Mouse (Mus musculus): Measurements from ENCODE around the gene Tmem184b. TPM values are rescaled to one million over a fixed set of nuclear protein-coding genes. Genes with fewer than 3 reads are reported as not detected.

Gene Tmem184b
- polyA plus RNA-seq, 1 experiment from 2014 or later: 56.6 TPM

- 70% methylated on average over 6 of the region's 6 CpGs for WGBS
- no peaks in the 10 kb centered on the region for H3K36me3 ChIP-seq (ENCODE audit: control insufficient read depth, insufficient read depth, low read length)
- H3K9me3 ChIP-seq (ENCODE audit: control insufficient read depth, low read length): 0 out of 2 replicates have a peak, but pooled peaks cover 2% of the 10 kb centered on the region
- H3K9ac ChIP-seq (ENCODE audit: low read length): no peak overlapping the region
- H3K4me3 ChIP-seq (ENCODE audit: low read depth, low read length): no peak overlapping the region
- no peak for DNase-seq (ENCODE audit: low spot score)
- no peaks in the 10 kb centered on the region for H3K4me1 ChIP-seq (replicated peaks; ENCODE audit: control insufficient read depth, insufficient read depth, low read length)
- no peak for ATAC-seq (replicated peaks; ENCODE audit: low FRiP score, low TSS enrichment, low read depth)
- H3K27me3 ChIP-seq (replicated peaks; ENCODE audit: control insufficient read depth, insufficient read depth, low read length): no peaks in the 10 kb centered on the region
- H3K27ac ChIP-seq (ENCODE audit: low read depth): no peak overlapping the region
- no peak overlapping the region for H3K4me2 ChIP-seq (ENCODE audit: low read length)
Observed at GRCm38 (mm10) chr15:79342641-79343337, 60.6 kb downstream of the Tmem184b start.

DNA sequence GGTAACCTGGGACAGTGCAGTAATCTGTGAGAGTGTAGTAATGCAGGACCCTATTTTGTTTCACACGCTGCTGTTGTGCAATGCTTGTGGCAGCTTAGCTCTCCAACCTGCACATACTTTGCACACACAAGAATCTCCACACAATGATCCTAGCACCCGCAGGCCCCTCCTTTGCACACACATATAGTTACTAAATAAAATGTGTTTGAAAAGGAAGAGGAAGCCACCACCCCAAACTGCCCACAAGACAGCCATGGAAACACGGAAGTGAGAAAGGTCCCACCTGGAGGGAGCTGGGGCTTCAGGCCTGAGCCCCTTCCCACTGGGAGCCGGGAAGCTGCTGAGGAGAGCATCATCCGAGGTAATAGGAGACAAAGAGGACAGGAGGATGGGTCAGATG is 64.4 kb downstream of the Tmem184b start:
- DNase-seq (ENCODE audit: low spot score) (no peak), ATAC-seq (replicated peaks; ENCODE audit: low FRiP score, low TSS enrichment, low read depth) (no peak)
- no peak overlapping the region for H3K4me2 ChIP-seq (ENCODE audit: low read length)
- no peaks in the 10 kb centered on the region for H3K36me3 ChIP-seq (ENCODE audit: control insufficient read depth, insufficient read depth, low read length)
- no peaks in the 10 kb centered on the region for H3K27me3 ChIP-seq (replicated peaks; ENCODE audit: control insufficient read depth, insufficient read depth, low read length)
- no peak overlapping the region for H3K27ac ChIP-seq (ENCODE audit: low read depth)
- 74% methylated on average over 5 of the region's 5 CpGs for WGBS
- H3K9ac ChIP-seq (ENCODE audit: low read length): no peak overlapping the region
- H3K4me1 ChIP-seq (replicated peaks; ENCODE audit: control insufficient read depth, insufficient read depth, low read length): no peaks in the 10 kb centered on the region; the same call in 1 of the 2 replicates
- H3K4me3 ChIP-seq (ENCODE audit: low read depth, low read length): no peak overlapping the region
- 0 out of 2 replicates have a peak, but pooled peaks cover 2% of the 10 kb centered on the region for H3K9me3 ChIP-seq (ENCODE audit: control insufficient read depth, low read length)

GRCm38 (mm10) chr15:79335061-79335655 is 68.2 kb downstream of the Tmem184b start:
- DNase-seq (ENCODE audit: low spot score) (no peak), ATAC-seq (replicated peaks; ENCODE audit: low FRiP score, low TSS enrichment, low read depth) (no peak)
- Histone ChIP-seq H3K9me3 (ENCODE audit: control insufficient read depth, low read length) (no peaks in the 10 kb centered on the region), H3K36me3 (ENCODE audit: control insufficient read depth, insufficient read depth, low read length) (no peaks in the 10 kb centered on the region), H3K4me3 (ENCODE audit: low read depth, low read length) (no peak overlapping the region), H3K4me1 (replicated peaks; ENCODE audit: control insufficient read depth, insufficient read depth, low read length) (no peaks in the 10 kb centered on the region; the same call in 1 of the 2 replicates), H3K27ac (ENCODE audit: low read depth) (no peak overlapping the region), H3K4me2 (ENCODE audit: low read length) (no peak overlapping the region), H3K9ac (ENCODE audit: low read length) (no peak overlapping the region), H3K27me3 (replicated peaks; ENCODE audit: control insufficient read depth, insufficient read depth, low read length) (no peaks in the 10 kb centered on the region)
- 54% methylated on average over 7 of the region's 7 CpGs for WGBS

GRCm38 (mm10) chr15:79333409-79333808 is 70.0 kb downstream of the Tmem184b start:
- H3K9me3 ChIP-seq (ENCODE audit: control insufficient read depth, low read length): no peaks in the 10 kb centered on the region
- no peak overlapping the region for H3K4me2 ChIP-seq (ENCODE audit: low read length)
- WGBS: 47% methylated on average over 4 of the region's 4 CpGs
- H3K27me3 ChIP-seq (replicated peaks; ENCODE audit: control insufficient read depth, insufficient read depth, low read length): no peaks in the 10 kb centered on the region
- no peak for ATAC-seq (replicated peaks; ENCODE audit: low FRiP score, low TSS enrichment, low read depth)
- H3K36me3 ChIP-seq (ENCODE audit: control insufficient read depth, insufficient read depth, low read length): no peaks in the 10 kb centered on the region
- no peak overlapping the region for H3K27ac ChIP-seq (ENCODE audit: low read depth)
- no peak overlapping the region for H3K9ac ChIP-seq (ENCODE audit: low read length)
- H3K4me1 ChIP-seq (replicated peaks; ENCODE audit: control insufficient read depth, insufficient read depth, low read length): peaks cover 2% of the 10 kb centered on the region; the same call in 1 of the 2 replicates
- no peak for DNase-seq (ENCODE audit: low spot score)
- H3K4me3 ChIP-seq (ENCODE audit: low read depth, low read length): no peak overlapping the region

DNA sequence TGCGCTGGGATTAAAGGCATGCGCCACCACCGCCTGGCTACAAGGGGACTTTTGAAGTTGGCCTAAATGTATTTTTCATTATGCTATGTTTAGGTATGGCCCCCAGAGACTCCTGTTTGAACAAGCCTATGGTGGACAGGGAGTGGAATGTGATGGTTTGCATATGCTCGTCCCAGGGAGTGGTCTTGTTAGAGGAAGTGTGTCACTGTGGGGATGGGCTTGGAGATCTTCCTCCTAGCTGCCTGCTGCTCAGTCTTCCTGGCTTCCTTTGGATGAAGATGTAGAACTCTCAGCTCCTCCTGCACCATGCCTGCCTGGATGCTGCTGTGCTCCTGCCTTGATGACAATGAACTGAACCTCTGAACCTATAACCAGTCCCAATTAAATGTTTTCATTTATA is 72.8 kb downstream of the Tmem184b start:
- Histone ChIP-seq H3K9ac (ENCODE audit: low read length) (no peak overlapping the region), H3K27ac (ENCODE audit: low read depth) (no peak overlapping the region), H3K9me3 (ENCODE audit: control insufficient read depth, low read length) (no peaks in the 10 kb centered on the region), H3K4me1 (replicated peaks; ENCODE audit: control insufficient read depth, insufficient read depth, low read length) (peaks cover 12% of the 10 kb centered on the region), H3K4me3 (ENCODE audit: low read depth, low read length) (no peak overlapping the region), H3K36me3 (ENCODE audit: control insufficient read depth, insufficient read depth, low read length) (no peaks in the 10 kb centered on the region), H3K4me2 (ENCODE audit: low read length) (no peak overlapping the region), H3K27me3 (replicated peaks; ENCODE audit: control insufficient read depth, insufficient read depth, low read length) (no peaks in the 10 kb centered on the region)
- ATAC-seq (replicated peaks; ENCODE audit: low FRiP score, low TSS enrichment, low read depth) (no peak), DNase-seq (ENCODE audit: low spot score) (no peak)
- 47% methylated on average over 4 of the region's 4 CpGs for WGBS

DNA sequence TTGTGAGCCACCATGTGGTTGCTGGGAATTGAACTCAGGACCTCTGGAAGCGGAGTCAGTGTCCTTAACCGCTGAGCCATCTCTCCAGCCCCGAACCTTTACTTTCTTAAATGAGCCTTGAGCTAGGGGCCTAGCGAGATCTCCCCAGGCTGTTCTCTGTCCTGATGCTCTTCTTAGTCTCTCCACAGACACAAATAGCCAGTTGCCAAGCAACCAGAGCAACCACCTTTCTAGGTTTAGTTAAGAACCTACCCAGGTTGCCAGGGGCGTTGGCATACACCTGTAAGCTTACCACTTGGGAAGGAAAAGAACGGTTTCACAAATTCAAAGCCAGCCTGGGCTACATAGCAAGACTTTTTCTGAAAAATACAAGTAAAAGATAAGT is 73.4 kb downstream of the Tmem184b start:
- H3K36me3 ChIP-seq (ENCODE audit: control insufficient read depth, insufficient read depth, low read length): no peaks in the 10 kb centered on the region
- H3K4me3 ChIP-seq (ENCODE audit: low read depth, low read length): no peak overlapping the region
- 82% methylated on average over 6 of the region's 6 CpGs for WGBS
- H3K4me2 ChIP-seq (ENCODE audit: low read length): no peak overlapping the region
- no peak overlapping the region for H3K27ac ChIP-seq (ENCODE audit: low read depth)
- DNase-seq (ENCODE audit: low spot score) (no peak), ATAC-seq (replicated peaks; ENCODE audit: low FRiP score, low TSS enrichment, low read depth) (no peak)
- no peak overlapping the region for H3K9ac ChIP-seq (ENCODE audit: low read length)
- H3K4me1 ChIP-seq (replicated peaks; ENCODE audit: control insufficient read depth, insufficient read depth, low read length): peaks cover 12% of the 10 kb centered on the region
- H3K9me3 ChIP-seq (ENCODE audit: control insufficient read depth, low read length): no peaks in the 10 kb centered on the region
- H3K27me3 ChIP-seq (replicated peaks; ENCODE audit: control insufficient read depth, insufficient read depth, low read length): no peaks in the 10 kb centered on the region

- no peak overlapping the region for H3K4me3 ChIP-seq (ENCODE audit: low read depth, low read length)
- no peak overlapping the region for H3K9ac ChIP-seq (ENCODE audit: low read length)
- no peak overlapping the region for H3K4me2 ChIP-seq (ENCODE audit: low read length)
- H3K9me3 ChIP-seq (ENCODE audit: control insufficient read depth, low read length): no peaks in the 10 kb centered on the region
- no peak overlapping the region for H3K27ac ChIP-seq (ENCODE audit: low read depth)
- H3K27me3 ChIP-seq (replicated peaks; ENCODE audit: control insufficient read depth, insufficient read depth, low read length): no peaks in the 10 kb centered on the region
- H3K36me3 ChIP-seq (ENCODE audit: control insufficient read depth, insufficient read depth, low read length): no peaks in the 10 kb centered on the region
- 93% methylated on average over 6 of the region's 6 CpGs for WGBS
- H3K4me1 ChIP-seq (replicated peaks; ENCODE audit: control insufficient read depth, insufficient read depth, low read length): peaks cover 12% of the 10 kb centered on the region
- ATAC-seq (replicated peaks; ENCODE audit: low FRiP score, low TSS enrichment, low read depth): no peak
- DNase-seq (ENCODE audit: low spot score): no peak
Observed at GRCm38 (mm10) chr15:79329346-79329978, 73.9 kb downstream of the Tmem184b start.

DNA sequence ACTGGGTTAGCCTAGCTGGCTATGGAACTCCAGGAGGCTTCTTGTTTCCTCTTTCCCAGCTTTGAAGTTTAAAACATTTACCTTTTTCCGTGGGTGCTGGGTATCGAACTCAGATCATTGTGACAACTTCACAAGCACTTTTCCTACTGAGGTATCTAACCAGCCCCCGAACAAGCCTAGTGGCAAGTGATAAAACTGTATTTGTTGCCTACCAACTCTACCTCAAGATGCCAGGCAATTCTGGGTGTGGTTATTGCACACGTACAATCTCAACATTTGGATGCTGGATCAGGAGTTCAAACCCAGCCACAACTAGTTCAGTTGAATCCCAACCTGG is 74.5 kb downstream of the Tmem184b start:
- H3K9ac ChIP-seq (ENCODE audit: low read length): no peak overlapping the region
- DNase-seq (ENCODE audit: low spot score) (peak; percentile 62), ATAC-seq (replicated peaks; ENCODE audit: low FRiP score, low TSS enrichment, low read depth) (no peak)
- no peaks in the 10 kb centered on the region for H3K9me3 ChIP-seq (ENCODE audit: control insufficient read depth, low read length)
- H3K36me3 ChIP-seq (ENCODE audit: control insufficient read depth, insufficient read depth, low read length): no peaks in the 10 kb centered on the region
- no peaks in the 10 kb centered on the region for H3K27me3 ChIP-seq (replicated peaks; ENCODE audit: control insufficient read depth, insufficient read depth, low read length)
- WGBS: 90% methylated on average over 4 of the region's 4 CpGs
- H3K4me1 ChIP-seq (replicated peaks; ENCODE audit: control insufficient read depth, insufficient read depth, low read length): peaks cover 17% of the 10 kb centered on the region
- peak overlapping the region; percentile 62; the same call in 1 of the 2 replicates for H3K4me3 ChIP-seq (ENCODE audit: low read depth, low read length)
- peak overlapping the region; percentile 93 for H3K27ac ChIP-seq (ENCODE audit: low read depth)
- peak overlapping the region; percentile 83 for H3K4me2 ChIP-seq (ENCODE audit: low read length)

Data from intestine, embryonic 14.5 days (tissue).